20 mouse cellular contexts compared by ENCODE assay signal in genomic region chr14:31399271-31399670, GRCm38 (mm10). TPM values are rescaled to one million over a fixed set of nuclear protein-coding genes. Genes with fewer than 3 reads are reported as not detected.
A peak's percentile ranks its signal among the peaks of the same experiment; 100 is the strongest.
DNase-seq lines count a peak whose midpoint lies in the region; ATAC-seq lines count a peak whose summit lies in the region.
"Had no signal": no experiment of that assay in that cellular context is flagged by ENCODE, and none has a peak within 500 bp of the region (broad histone marks: within the 10 kb centered on the region; RNA-seq: fewer than 3 reads in every experiment).

No protein-coding gene starts in this region.

- H3K4me1 ChIP-seq in heart, embryonic 10.5 days: peaks cover 80% of the 10 kb centered on the region
- H3K4me1 ChIP-seq in midbrain, embryonic 16.5 days (ENCODE audit: control insufficient read depth, insufficient read depth, low read length): no peaks in the 10 kb centered on the region

- 87% methylated on average over 3 of the region's 3 CpGs for WGBS in heart, embryonic 10.5 days
- WGBS in midbrain, embryonic 16.5 days: 83% methylated on average over 3 of the region's 3 CpGs

- no peaks in the 10 kb centered on the region; the same call in 1 of the 2 replicates for H3K9me3 ChIP-seq in heart, embryonic 10.5 days
- no peaks in the 10 kb centered on the region for H3K9me3 ChIP-seq in midbrain, embryonic 16.5 days (replicated peaks; ENCODE audit: control insufficient read depth, low read length, poor library complexity, severe bottlenecking)
- H3K9me3 ChIP-seq: embryonic facial prominence, embryonic 13.5 days; neural tube, embryonic 15.5 days had no signal

- H3K27ac ChIP-seq in heart, embryonic 10.5 days: 0 out of 2 replicates have a peak overlapping the region, but pooled peaks have one; percentile 36
- H3K27ac ChIP-seq in midbrain, embryonic 16.5 days (ENCODE audit: low read length): no peak overlapping the region
- H3K27ac ChIP-seq: embryonic facial prominence, embryonic 13.5 days had no signal

- no peaks in the 10 kb centered on the region for H3K27me3 ChIP-seq in heart, embryonic 10.5 days (ENCODE audit: insufficient read depth, poor library complexity, severe bottlenecking)
- no peaks in the 10 kb centered on the region for H3K27me3 ChIP-seq in midbrain, embryonic 16.5 days (ENCODE audit: control insufficient read depth, insufficient read depth, low read depth, low read length)
- H3K27me3 ChIP-seq: embryonic facial prominence, embryonic 13.5 days; heart, embryonic 12.5 days; neural tube, embryonic 15.5 days had no signal

- no peak overlapping the region for H3K4me3 ChIP-seq in heart, embryonic 10.5 days
- no peak overlapping the region for H3K4me3 ChIP-seq in midbrain, embryonic 16.5 days (ENCODE audit: low read depth, low read length)
- H3K4me3 ChIP-seq: embryonic facial prominence, embryonic 13.5 days; heart, embryonic 12.5 days; neural tube, embryonic 15.5 days had no signal

- intact Hi-C loops in left cerebral cortex, postnatal 14 days (cut with DNase I): no loop called here

- no peak for DNase-seq in heart, embryonic 10.5 days (ENCODE audit: low spot score)
- DNase-seq in heart, postnatal 4 days: no peak
- peak; percentile 91 for DNase-seq in CD4-positive helper T cell, adult 2 months (ENCODE audit: low read depth, low spot score)
- DNase-seq in natural killer cell, adult 2 months (ENCODE audit: low spot score in 2 of 2): peak; percentile 68 to 77
- DNase-seq in lung, postnatal 10 days: no peak
- no peak for DNase-seq in left cerebral cortex, postnatal 14 days (ENCODE audit: low spot score in 2 of 2)
- DNase-seq: adrenal gland, adult 8-10 months; cerebellum, adult 9-10 months; kidney, adult 11 months; left cerebral cortex, postnatal 4 days; lung, adult 18-20 months; right cerebral cortex, postnatal 25 days had no signal

- H3K36me3 ChIP-seq in heart, embryonic 10.5 days: peaks cover 13% of the 10 kb centered on the region
- H3K36me3 ChIP-seq in midbrain, embryonic 16.5 days (ENCODE audit: control insufficient read depth, insufficient read depth, low read length): peaks cover 5% of the 10 kb centered on the region; the same call in 1 of the 2 replicates
- H3K36me3 ChIP-seq: neural tube, embryonic 15.5 days had no signal

- peak; percentile 87 for ATAC-seq in activated CD4-positive, CD25-positive, alpha-beta regulatory T cell, adult 4 months
- ATAC-seq in midbrain, embryonic 16.5 days: no peak
- ATAC-seq: forebrain, embryonic 14.5 days; hindbrain, embryonic 16.5 days had no signal

- no peak overlapping the region for H3K9ac ChIP-seq in midbrain, embryonic 16.5 days (ENCODE audit: low read depth, low read length)
- H3K9ac ChIP-seq: embryonic facial prominence, embryonic 13.5 days; heart, embryonic 12.5 days; neural tube, embryonic 15.5 days had no signal

- no peak overlapping the region for H3K4me2 ChIP-seq in midbrain, embryonic 16.5 days (ENCODE audit: low read length)
- H3K4me2 ChIP-seq: embryonic facial prominence, embryonic 13.5 days; heart, embryonic 12.5 days; liver, embryonic 11.5 days; neural tube, embryonic 15.5 days had no signal

RNA-seq across cellular contexts. Expression of gene Sh3bp5, which starts 36.6 kb away (rescaled TPM):
- polyA plus RNA-seq in heart, embryonic 10.5 days (2016; fragmentation: Nextera tagmentation; extraction: Ambion mirVana): 26.5 and 30.1 TPM in 2 replicates
- 10 to 100 TPM; 78.7 to 80.1 TPM for total RNA-seq in heart, postnatal 4 days (2021)
- polyA plus RNA-seq in activated CD4-positive, CD25-positive, alpha-beta regulatory T cell, adult 4 months (2017; shearing (Covaris generic)): 10 to 100 TPM; 13.1 to 13.9 TPM
- 156 and 158 TPM in 2 replicates for polyA plus RNA-seq in midbrain, embryonic 16.5 days (2015; fragmentation: Nextera tagmentation; extraction: Ambion mirVana)
- 10 to 100 TPM; 73.5 to 73.9 TPM for total RNA-seq in left cerebral cortex, postnatal 14 days (2021)

Comparison
In these comparisons a context has a peak if more than half of its experiments do, and no peak if none do; other contexts are left out.
1. DNase-seq: peak in CD4-positive helper T cell, adult 2 months (single experiment) and natural killer cell, adult 2 months (2 of 2); none in heart, embryonic 10.5 days (single experiment), heart, postnatal 4 days (single experiment), lung, postnatal 10 days (single experiment) and left cerebral cortex, postnatal 14 days (0 of 2).